In the genomic region with DNA sequence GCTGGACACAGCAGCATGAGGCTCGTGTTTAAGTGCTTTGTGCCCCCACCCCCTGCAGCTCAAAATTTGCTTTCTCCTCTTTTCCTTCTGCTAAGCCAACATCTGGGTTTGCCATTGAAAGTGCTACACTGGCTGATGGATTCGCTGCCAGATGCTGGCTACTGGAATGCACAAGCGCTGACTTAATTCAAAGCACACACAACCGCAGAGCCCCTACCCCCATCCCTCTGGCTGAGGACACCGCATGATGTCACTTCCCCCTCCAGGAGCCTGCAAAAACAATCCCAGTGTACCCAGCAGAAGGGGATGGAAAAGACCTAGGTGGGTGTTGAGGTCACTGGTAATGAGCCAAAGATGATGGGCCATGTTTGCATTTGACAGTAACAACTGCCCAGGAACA, we compare ENCODE assay signal across 13 mouse cellular contexts. TPM values are rescaled to one million over a fixed set of nuclear protein-coding genes. Genes with fewer than 3 reads are reported as not detected.
DNase-seq lines count a peak whose midpoint lies in the region; ATAC-seq and TF ChIP-seq lines count a peak whose summit lies in the region.
"Had no signal": no experiment of that assay in that cellular context is flagged by ENCODE, and none has a peak within 500 bp of the region (broad histone marks: within the 10 kb centered on the region; RNA-seq: fewer than 3 reads in every experiment).

No protein-coding gene starts in this region.

- TF ChIP-seq EP300 in heart, adult 2 months (IDR thresholded peaks at IDR 0.05; ENCODE audit: insufficient read depth, low read depth, low read length) = no peak

- TF ChIP-seq POLR2A in heart, adult 2 months (IDR thresholded peaks at IDR 0.05; ENCODE audit: insufficient read depth, low read depth, low read length) = no peak

- no peak for ATAC-seq in heart, embryonic 11.5 days (replicated peaks; ENCODE audit: insufficient number of reproducible peaks, low FRiP score, low TSS enrichment)
- ATAC-seq in limb, embryonic 11.5 days (ENCODE audit: insufficient number of reproducible peaks, low FRiP score, low TSS enrichment, low read depth) = no peak
- no peak for ATAC-seq in megakaryocyte-erythroid progenitor cell, adult 5-6 weeks (replicated peaks; ENCODE audit: low FRiP score, low TSS enrichment, poor library complexity, severe bottlenecking)

- no peaks in the 10 kb centered on the region for H3K27me3 ChIP-seq in heart, adult 2 months (ENCODE audit: control insufficient read depth, insufficient read depth, low read length)
- no peaks in the 10 kb centered on the region for H3K27me3 ChIP-seq in heart, embryonic 11.5 days (ENCODE audit: control insufficient read depth, insufficient read depth, low read length)
- H3K27me3 ChIP-seq in limb, embryonic 11.5 days (ENCODE audit: control insufficient read depth, insufficient read depth, low read length) = no peaks in the 10 kb centered on the region

- no peaks in the 10 kb centered on the region for H3K9me3 ChIP-seq in heart, embryonic 11.5 days (replicated peaks; ENCODE audit: control insufficient read depth, low read length)
- H3K9me3 ChIP-seq in limb, embryonic 11.5 days (ENCODE audit: control insufficient read depth, low read length) = no peaks in the 10 kb centered on the region

- intact Hi-C loops in heart, adult 2 months (cut with DNase I) = no loop called here

- H3K4me3 ChIP-seq in heart, adult 2 months = no peak overlapping the region
- no peak overlapping the region for H3K4me3 ChIP-seq in heart, embryonic 11.5 days (ENCODE audit: low read depth, low read length)
- H3K4me3 ChIP-seq in limb, embryonic 11.5 days (ENCODE audit: low read depth, low read length) = no peak overlapping the region

- peaks cover 21% of the 10 kb centered on the region for H3K4me1 ChIP-seq in heart, adult 2 months (ENCODE audit: control insufficient read depth, insufficient read depth, low read length)
- peaks cover 17% of the 10 kb centered on the region for H3K4me1 ChIP-seq in heart, embryonic 11.5 days (ENCODE audit: control insufficient read depth, insufficient read depth, low read length)
- peaks cover 35% of the 10 kb centered on the region for H3K4me1 ChIP-seq in limb, embryonic 11.5 days (ENCODE audit: control insufficient read depth, insufficient read depth, low read length)

- WGBS in heart, adult 2 months = 43% methylated on average over 5 of the region's 5 CpGs
- 63% methylated on average over 5 of the region's 5 CpGs for WGBS in heart, embryonic 11.5 days (ENCODE audit: insufficient replicate concordance)
- WGBS in limb, embryonic 11.5 days = 9% methylated on average over 5 of the region's 5 CpGs

- no peaks in the 10 kb centered on the region for H3K79me2 ChIP-seq in heart, adult 2 months (replicated peaks; ENCODE audit: control insufficient read depth, insufficient read depth, low read length)

- H3K36me3 ChIP-seq in heart, adult 2 months (ENCODE audit: control insufficient read depth, insufficient read depth, low read length) = no peaks in the 10 kb centered on the region
- 0 out of 2 replicates have a peak, but pooled peaks cover 4% of the 10 kb centered on the region for H3K36me3 ChIP-seq in heart, embryonic 11.5 days (ENCODE audit: control insufficient read depth, insufficient read depth, low read length)
- H3K36me3 ChIP-seq in limb, embryonic 11.5 days (ENCODE audit: control insufficient read depth, insufficient read depth, low read length) = no peaks in the 10 kb centered on the region

- peak overlapping the region; percentile 7 for H3K27ac ChIP-seq in heart, adult 2 months
- H3K27ac ChIP-seq in heart, embryonic 11.5 days (ENCODE audit: low read depth, low read length) = no peak overlapping the region
- H3K27ac ChIP-seq in limb, embryonic 11.5 days (replicated peaks; ENCODE audit: low read depth, low read length) = peak overlapping the region; percentile 72; the same call in 1 of the 2 replicates

- no peak overlapping the region for H3K4me2 ChIP-seq in heart, embryonic 11.5 days
- H3K4me2 ChIP-seq in limb, embryonic 11.5 days (ENCODE audit: low read depth, severe bottlenecking) = no peak overlapping the region

- no peak overlapping the region for H3K9ac ChIP-seq in heart, adult 2 months (ENCODE audit: low read depth, low read length)
- H3K9ac ChIP-seq in heart, embryonic 11.5 days (ENCODE audit: low read depth, low read length) = no peak overlapping the region; the same call in 1 of the 2 replicates
- H3K9ac ChIP-seq in limb, embryonic 11.5 days (ENCODE audit: low read length) = no peak overlapping the region

- no peak for TF ChIP-seq CTCF in heart, adult 2 months (IDR thresholded peaks at IDR 0.05)

- peak in 1 of 2 experiments; percentile 45 for DNase-seq in heart, adult 2 months
- peak; percentile 70 for DNase-seq in embryo, embryonic 10 days (ENCODE audit: low spot score)
- peak; percentile 44 to 48 for DNase-seq in gastrocnemius, postnatal 4 days (ENCODE audit: low spot score in 2 of 2)
- DNase-seq in limb, embryonic 11.5 days (ENCODE audit: low spot score) = peak; percentile 71
- no peak for DNase-seq in ovary, postnatal 14 days (ENCODE audit: low spot score)
- DNase-seq in layer of hippocampus, adult 18-20 months (ENCODE audit: low spot score in 2 of 2) = no peak
- DNase-seq: adrenal gland, postnatal 36 days; cerebellum, adult 11-12 months; kidney, postnatal 25 days; left cerebral cortex, postnatal 4 days had no signal

RNA-seq across cellular contexts. Expression of a gene that starts 17.8 kb away (rescaled TPM):
- total RNA-seq in heart, adult 2 months (2021) = under 1 TPM; 0.32 to 0.65 TPM
- polyA plus RNA-seq in heart, adult 2 months (2012; rRNA removed) = 0.15 and 0.18 TPM in 2 replicates
- 0.18 and 0.31 TPM in 2 replicates for polyA plus RNA-seq in heart, embryonic 11.5 days (2014; fragmentation: Nextera tagmentation; extraction: Ambion mirVana)
- 1 to 10 TPM; 3.2 to 4.3 TPM for total RNA-seq in gastrocnemius, postnatal 4 days (2021)
- 0.21 and 0.53 TPM in 2 replicates for polyA plus RNA-seq in limb, embryonic 11.5 days (2014; fragmentation: Nextera tagmentation; extraction: Ambion mirVana)
- total RNA-seq in layer of hippocampus, adult 18-20 months (2021) = 1 to 10 TPM in 1 of 2 experiments, under 1 TPM in 1; 0.61 to 1.2 TPM
- 0.81 and 2.2 TPM in 2 replicates for total RNA-seq in megakaryocyte-erythroid progenitor cell, adult 5-6 weeks (2014; fragmentation: Nextera tagmentation)
- total RNA-seq in megakaryocyte-erythroid progenitor cell, adult 5-6 weeks (2017) = 1.2 TPM in 2 replicates
- total RNA-seq: megakaryocyte progenitor cell, adult 5-6 weeks had no signal

RNA-seq across cellular contexts. Expression of a gene that starts 31.0 kb away (rescaled TPM):
- 100 to 1,000 TPM in 1 of 2 experiments, 10 to 100 TPM in 1; 99.2 to 109 TPM for total RNA-seq in heart, adult 2 months (2021)
- polyA plus RNA-seq in heart, adult 2 months (2012; rRNA removed) = 98.9 and 121 TPM in 2 replicates
- polyA plus RNA-seq in heart, embryonic 11.5 days (2014; fragmentation: Nextera tagmentation; extraction: Ambion mirVana) = 46.0 and 50.8 TPM in 2 replicates
- total RNA-seq in gastrocnemius, postnatal 4 days (2021) = 100 to 1,000 TPM; 211 to 244 TPM
- polyA plus RNA-seq in limb, embryonic 11.5 days (2014; fragmentation: Nextera tagmentation; extraction: Ambion mirVana) = 64.4 and 68.4 TPM in 2 replicates
- total RNA-seq in layer of hippocampus, adult 18-20 months (2021) = 100 to 1,000 TPM; 201 to 256 TPM
- total RNA-seq in megakaryocyte-erythroid progenitor cell, adult 5-6 weeks (2014; fragmentation: Nextera tagmentation) = 4.4 and 8.0 TPM in 2 replicates
- total RNA-seq in megakaryocyte-erythroid progenitor cell, adult 5-6 weeks (2017) = 9.3 and 9.5 TPM in 2 replicates

RNA-seq across cellular contexts. Expression of a gene that starts 34.5 kb away (rescaled TPM):
- total RNA-seq in heart, adult 2 months (2021) = 10 to 100 TPM; 13.1 to 15.5 TPM
- 10.3 and 14.6 TPM in 2 replicates for polyA plus RNA-seq in heart, adult 2 months (2012; rRNA removed)
- 10.7 and 11.1 TPM in 2 replicates for polyA plus RNA-seq in heart, embryonic 11.5 days (2014; fragmentation: Nextera tagmentation; extraction: Ambion mirVana)
- total RNA-seq in gastrocnemius, postnatal 4 days (2021) = 10 to 100 TPM; 14.8 to 16.6 TPM
- 13.6 and 15.3 TPM in 2 replicates for polyA plus RNA-seq in limb, embryonic 11.5 days (2014; fragmentation: Nextera tagmentation; extraction: Ambion mirVana)
- 10 to 100 TPM; 25.7 to 28.3 TPM for total RNA-seq in layer of hippocampus, adult 18-20 months (2021)
- 39.5 and 44.6 TPM in 2 replicates for total RNA-seq in megakaryocyte-erythroid progenitor cell, adult 5-6 weeks (2014; fragmentation: Nextera tagmentation)
- total RNA-seq in megakaryocyte-erythroid progenitor cell, adult 5-6 weeks (2017) = 16.6 and 17.1 TPM in 2 replicates

Comparison
In these comparisons a context has a peak if more than half of its experiments do, and no peak if none do; other contexts are left out.
1. DNase-seq: peak in embryo, embryonic 10 days (single experiment), gastrocnemius, postnatal 4 days (2 of 2) and limb, embryonic 11.5 days (single experiment); none in ovary, postnatal 14 days (single experiment) and layer of hippocampus, adult 18-20 months (0 of 2).
2. RNA of a gene that starts 31.0 kb away (total RNA-seq): 201 to 256 TPM in layer of hippocampus, adult 18-20 months, 211 to 244 TPM in gastrocnemius, postnatal 4 days and 99.2 to 109 TPM in heart, adult 2 months; 4.4 to 9.5 TPM in megakaryocyte-erythroid progenitor cell, adult 5-6 weeks; every median in the first group is over 4 times any median in the second.